Mouse (Mus musculus) hindlimb bud, embryonic 11.5 days (tissue): Measurements from ENCODE around the gene Med17.

Experiments used
- DNase-seq: peaks from one replicate; pipeline ENCODE4 v3.0.0-alpha.2; 2012; ENCODE audit warnings: low read depth, low spot score; ENCODE audit errors: extremely low spot score

Med17 gene

GRCm38 (mm10) chr9:15238297-15238990 lies 41.3 kb downstream of the Med17 start:
- no peak for DNase-seq

- DNase-seq = no peak
Measured at GRCm38 (mm10) chr9:15237516-15238296, 42.0 kb downstream of the Med17 start.

DNA sequence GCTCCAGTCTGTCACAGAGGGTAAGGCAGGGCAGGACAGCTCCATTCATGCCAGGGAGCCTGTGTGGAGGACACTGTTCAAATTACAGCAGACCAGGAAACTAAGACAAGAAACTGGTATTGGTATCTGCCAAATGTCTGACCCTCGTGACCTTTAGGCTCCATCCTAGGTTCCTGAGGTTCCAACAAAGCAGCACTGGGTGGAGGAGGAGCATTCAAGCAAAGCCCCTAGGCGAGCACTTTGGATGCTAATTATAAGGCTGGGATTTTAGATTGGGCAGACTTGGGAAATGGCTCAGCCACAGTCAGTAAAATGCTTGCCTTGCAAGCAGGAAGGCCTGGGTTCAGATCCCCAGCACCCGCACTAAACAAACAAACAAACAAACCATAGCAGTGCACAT lies 43.7 kb downstream of the Med17 start:
- no peak for DNase-seq

DNA sequence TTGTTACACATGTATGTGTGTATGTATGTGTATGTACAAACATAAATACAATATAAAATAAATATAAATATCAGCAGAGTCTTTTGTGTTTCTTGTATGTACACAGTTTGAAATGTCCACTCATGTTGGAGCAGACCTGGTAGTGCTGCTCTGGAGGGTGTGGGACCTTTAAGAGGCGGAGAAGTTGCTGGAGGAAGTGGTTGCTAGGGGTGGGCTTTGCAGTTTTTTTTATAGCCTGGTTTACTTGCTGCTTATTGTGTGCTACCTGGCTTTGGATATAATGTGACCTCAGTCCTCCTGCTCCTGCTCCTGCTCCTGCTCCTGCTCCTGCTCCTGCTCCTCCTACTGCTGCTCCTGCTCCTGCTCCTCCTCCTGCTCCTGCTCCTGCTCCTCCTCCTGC lies 46.1 kb downstream of the Med17 start:
- no peak for DNase-seq

DNA sequence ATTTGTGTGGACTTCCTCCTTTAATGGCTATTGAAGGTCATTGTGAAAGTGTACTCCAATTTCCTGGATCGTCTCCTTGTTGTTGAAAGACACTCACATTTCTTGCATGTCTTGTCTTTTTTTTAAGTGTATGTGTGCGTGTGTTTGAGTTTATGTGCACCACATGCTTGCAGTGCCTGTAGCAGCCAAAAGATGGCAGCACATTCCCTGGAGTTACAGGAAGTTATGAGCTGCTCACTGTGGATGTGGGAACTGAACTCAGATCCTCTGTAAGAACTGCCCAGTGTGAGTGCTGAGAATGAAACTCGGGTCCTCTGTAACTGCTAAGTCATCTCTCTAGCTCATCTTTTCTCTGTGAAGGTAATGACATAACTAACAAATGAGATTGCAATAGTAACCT lies 47.3 kb downstream of the Med17 start:
- DNase-seq = no peak

DNA sequence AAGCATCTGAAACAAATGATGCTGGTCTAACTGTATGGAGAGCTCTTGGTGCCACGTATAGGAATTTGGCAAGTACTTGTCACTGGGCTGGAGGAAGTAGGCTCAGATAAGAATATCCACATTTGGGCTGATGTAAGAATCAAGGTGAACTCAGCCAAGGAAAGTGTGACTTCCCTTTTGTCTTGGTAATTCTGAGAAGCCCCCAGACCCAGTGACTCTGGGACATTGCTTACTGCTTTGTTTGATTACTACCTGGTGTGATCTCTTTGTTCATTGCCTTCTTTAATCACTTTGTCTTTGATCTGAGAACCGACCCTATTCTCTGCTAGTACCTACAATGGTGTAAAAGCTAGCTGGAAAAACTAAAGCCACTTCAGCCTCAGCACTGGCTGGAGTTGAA lies 54.8 kb downstream of the Med17 start:
- DNase-seq = no peak

- no peak for DNase-seq
Measured at GRCm38 (mm10) chr9:15213695-15214094, 66.0 kb downstream of the Med17 start.

- DNase-seq = no peak
Measured at GRCm38 (mm10) chr9:15211876-15212275, 67.9 kb downstream of the Med17 start.
